Mouse (Mus musculus): ENCODE data around the gene Hspb1. TPM values are rescaled to one million over a fixed set of nuclear protein-coding genes. Genes with fewer than 3 reads are reported as not detected.

The Hspb1 gene
- total and polyA plus RNA-seq, 3 experiments = 1.1 to 3.6 (median 2.6) TPM

GRCm38 (mm10) chr5:135935176-135935523, 47.4 kb downstream of the Hspb1 start:
- Histone ChIP-seq H3K27me3 (replicated peaks) (no peaks in the 10 kb centered on the region), H3K9me3 (replicated peaks; ENCODE audit: low read length) (no peaks in the 10 kb centered on the region), H3K79me2 (replicated peaks; ENCODE audit: control insufficient read depth, extremely low read depth, insufficient read depth, poor library complexity, severe bottlenecking) (peaks cover 40% of the 10 kb centered on the region), H3K4me2 (ENCODE audit: insufficient read depth, low read depth, poor library complexity, severe bottlenecking) (peak overlapping the region; percentile 35), H3K36me3 (replicated peaks in 1 of 2; ENCODE audit: control insufficient read depth in 1 of 2, insufficient read depth in 1 of 2, low read length in 1 of 2) (peaks cover 14 to 23% of the 10 kb centered on the region in 2 experiments), H3K4me3 (replicated peaks in 1 of 3; ENCODE audit: low read depth in 2 of 3, low read length in 2 of 3, poor library complexity in 1 of 3) (peak overlapping the region; percentile 27 to 98 (median 59)), H3K27ac (ENCODE audit: insufficient read depth, low read depth) (peak overlapping the region; percentile 75), H3K9ac (ENCODE audit: insufficient read depth, low read depth) (peak overlapping the region; percentile 63), H3K4me1 (ENCODE audit: control insufficient read depth in 1 of 2, insufficient read depth in 2 of 2) (peaks cover 3 to 32% of the 10 kb centered on the region in 2 experiments; a peak in 2 of 4 replicates)
- in situ Hi-C loops (cut with MboI; ENCODE audit: low pct_ligation_motif_present, low pct_unique_long_range_greater_than_20kb, low sequenced_read_pairs) (no loop called here), dilution Hi-C loops (cut with MboI; ENCODE audit: extremely low pct_ligation_motif_present, extremely low pct_unique_long_range_greater_than_20kb, low sequenced_read_pairs) (no loop called here)
- no peak for TF ChIP-seq BHLHE40 (IDR thresholded peaks at IDR 0.05; ENCODE audit: low read depth, low read length)
- TF ChIP-seq TBP (conservative IDR thresholded peaks at IDR 0.05; ENCODE audit: low read depth, low read length) = 0 out of 2 replicates have a peak, but pooled peaks have one; percentile 57
- DNase-seq (ENCODE audit: extremely low read depth) = peak; percentile 66

GRCm38 (mm10) chr5:135935641-135936190, 48.0 kb downstream of the Hspb1 start:
- in situ Hi-C loops (cut with MboI; ENCODE audit: low pct_ligation_motif_present, low pct_unique_long_range_greater_than_20kb, low sequenced_read_pairs) (no loop called here), dilution Hi-C loops (cut with MboI; ENCODE audit: extremely low pct_ligation_motif_present, extremely low pct_unique_long_range_greater_than_20kb, low sequenced_read_pairs) (no loop called here)
- Histone ChIP-seq H3K4me1 (ENCODE audit: control insufficient read depth in 1 of 2, insufficient read depth in 2 of 2) (peaks cover 3 to 27% of the 10 kb centered on the region in 2 experiments; a peak in 2 of 4 replicates), H3K9me3 (replicated peaks; ENCODE audit: low read length) (no peaks in the 10 kb centered on the region), H3K4me3 (replicated peaks in 1 of 3; ENCODE audit: low read depth in 2 of 3, low read length in 2 of 3, poor library complexity in 1 of 3) (peak overlapping the region in 2 of 3 experiments; percentile 59 to 98), H3K27ac (ENCODE audit: insufficient read depth, low read depth) (peak overlapping the region; percentile 75; the same call in 1 of the 2 replicates), H3K4me2 (ENCODE audit: insufficient read depth, low read depth, poor library complexity, severe bottlenecking) (peak overlapping the region; percentile 35; the same call in 1 of the 2 replicates), H3K9ac (ENCODE audit: insufficient read depth, low read depth) (peak overlapping the region; percentile 63), H3K27me3 (replicated peaks) (no peaks in the 10 kb centered on the region), H3K79me2 (replicated peaks; ENCODE audit: control insufficient read depth, extremely low read depth, insufficient read depth, poor library complexity, severe bottlenecking) (peaks cover 35% of the 10 kb centered on the region), H3K36me3 (replicated peaks in 1 of 2; ENCODE audit: control insufficient read depth in 1 of 2, insufficient read depth in 1 of 2, low read length in 1 of 2) (peaks cover 9 to 17% of the 10 kb centered on the region in 2 experiments)
- 0 out of 2 replicates have a peak, but pooled peaks have one; percentile 6 for TF ChIP-seq ZMIZ1 (IDR thresholded peaks at IDR 0.05; ENCODE audit: low read depth, low read length)
- TF ChIP-seq IRF4 (IDR thresholded peaks at IDR 0.05; ENCODE audit: low read depth, low read length) = no peak
- peak; percentile 74 for TF ChIP-seq ZNF384 (IDR thresholded peaks at IDR 0.05; ENCODE audit: low read depth, low read length)
- TF ChIP-seq NRF1 (IDR thresholded peaks at IDR 0.05; ENCODE audit: low read depth, low read length) = no peak
- TF ChIP-seq CTCF (conservative IDR thresholded peaks at IDR 0.05 in 1 of 2, IDR thresholded peaks at IDR 0.05 in 1 of 2; ENCODE audit: low read depth in 2 of 2, low read length in 2 of 2) = no peak
- DNase-seq (ENCODE audit: extremely low read depth) = no peak

Other genes starting within 250 kb of the Hspb1 start
- gene Por, start 217.9 kb upstream of the Hspb1 start, total RNA-seq (2012; rRNA removed) = 40.2 and 41.2 TPM in 2 replicates
- 16.3 and 17.3 TPM in 2 replicates for gene Por, start 217.9 kb upstream of the Hspb1 start, total RNA-seq (2014; rRNA removed)
- gene Por, start 217.9 kb upstream of the Hspb1 start, polyA plus RNA-seq (2012; ENCODE audit: insufficient read length, low read depth) = 54.3 and 56.8 TPM in 2 replicates
- 21.4 and 22.2 TPM in 2 replicates for gene Tmem120a, start 143.5 kb upstream of the Hspb1 start, total RNA-seq (2012; rRNA removed)
- gene Tmem120a, start 143.5 kb upstream of the Hspb1 start, total RNA-seq (2014; rRNA removed) = 9.1 and 12.0 TPM in 2 replicates
- 27.1 and 27.7 TPM in 2 replicates for gene Tmem120a, start 143.5 kb upstream of the Hspb1 start, polyA plus RNA-seq (2012; ENCODE audit: insufficient read length, low read depth)
- not detected in 2 replicates for gene Styxl1, start 109.5 kb upstream of the Hspb1 start, total RNA-seq (2012; rRNA removed)
- gene Styxl1, start 109.5 kb upstream of the Hspb1 start, total RNA-seq (2014; rRNA removed) = not detected in 2 replicates
- gene Styxl1, start 109.5 kb upstream of the Hspb1 start, polyA plus RNA-seq (2012; ENCODE audit: insufficient read length, low read depth) = not detected in 2 replicates
- 152 and 163 TPM in 2 replicates for gene Mdh2, start 109.4 kb upstream of the Hspb1 start, total RNA-seq (2012; rRNA removed)
- 119 and 133 TPM in 2 replicates for gene Mdh2, start 109.4 kb upstream of the Hspb1 start, total RNA-seq (2014; rRNA removed)
- gene Mdh2, start 109.4 kb upstream of the Hspb1 start, polyA plus RNA-seq (2012; ENCODE audit: insufficient read length, low read depth) = 489 and 569 TPM in 2 replicates
- not detected in 2 replicates for gene Srrm3, start 81.0 kb upstream of the Hspb1 start, total RNA-seq (2012; rRNA removed)
- gene Srrm3, start 81.0 kb upstream of the Hspb1 start, total RNA-seq (2014; rRNA removed) = not detected in 2 replicates
- gene Srrm3, start 81.0 kb upstream of the Hspb1 start, polyA plus RNA-seq (2012; ENCODE audit: insufficient read length, low read depth) = not detected in 2 replicates
- 77.3 and 89.2 TPM in 2 replicates for gene Ywhag, start 46.7 kb downstream of the Hspb1 start, total RNA-seq (2012; rRNA removed)
- 46.4 and 55.3 TPM in 2 replicates for gene Ywhag, start 46.7 kb downstream of the Hspb1 start, total RNA-seq (2014; rRNA removed)
- 233 and 239 TPM in 2 replicates for gene Ywhag, start 46.7 kb downstream of the Hspb1 start, polyA plus RNA-seq (2012; ENCODE audit: insufficient read length, low read depth)
- gene Ssc4d, start 86.6 kb downstream of the Hspb1 start, total RNA-seq (2012; rRNA removed) = 1.7 and 2.0 TPM in 2 replicates
- 1.8 and 2.9 TPM in 2 replicates for gene Ssc4d, start 86.6 kb downstream of the Hspb1 start, total RNA-seq (2014; rRNA removed)
- 1.8 and 1.9 TPM in 2 replicates for gene Ssc4d, start 86.6 kb downstream of the Hspb1 start, polyA plus RNA-seq (2012; ENCODE audit: insufficient read length, low read depth)
- gene Zp3, start 92.2 kb downstream of the Hspb1 start, total RNA-seq (2012; rRNA removed) = 0.13 TPM in 1 of 2 replicates, not detected in the other
- not detected in 2 replicates for gene Zp3, start 92.2 kb downstream of the Hspb1 start, total RNA-seq (2014; rRNA removed)
- gene Zp3, start 92.2 kb downstream of the Hspb1 start, polyA plus RNA-seq (2012; ENCODE audit: insufficient read length, low read depth) = not detected in 2 replicates
- gene Dtx2, start 106.9 kb downstream of the Hspb1 start, total RNA-seq (2012; rRNA removed) = 20.4 and 22.0 TPM in 2 replicates
- gene Dtx2, start 106.9 kb downstream of the Hspb1 start, total RNA-seq (2014; rRNA removed) = 14.0 and 16.0 TPM in 2 replicates
- gene Dtx2, start 106.9 kb downstream of the Hspb1 start, polyA plus RNA-seq (2012; ENCODE audit: insufficient read length, low read depth) = 35.1 and 43.7 TPM in 2 replicates
- not detected in 2 replicates for gene Upk3b, start 150.6 kb downstream of the Hspb1 start, total RNA-seq (2012; rRNA removed)
- not detected in 2 replicates for gene Upk3b, start 150.6 kb downstream of the Hspb1 start, total RNA-seq (2014; rRNA removed)
- 0.09 TPM in 1 of 2 replicates, not detected in the other for gene Upk3b, start 150.6 kb downstream of the Hspb1 start, polyA plus RNA-seq (2012; ENCODE audit: insufficient read length, low read depth)
- gene Upk3bl, start 166.6 kb downstream of the Hspb1 start, total RNA-seq (2012; rRNA removed) = not detected in 2 replicates
- gene Upk3bl, start 166.6 kb downstream of the Hspb1 start, total RNA-seq (2014; rRNA removed) = not detected in 2 replicates
- gene Upk3bl, start 166.6 kb downstream of the Hspb1 start, polyA plus RNA-seq (2012; ENCODE audit: insufficient read length, low read depth) = not detected in 2 replicates
- gene Rasa4, start 196.0 kb downstream of the Hspb1 start, total RNA-seq (2012; rRNA removed) = 0.29 and 1.3 TPM in 2 replicates
- gene Rasa4, start 196.0 kb downstream of the Hspb1 start, total RNA-seq (2014; rRNA removed) = 0.07 and 0.28 TPM in 2 replicates
- 0.11 and 0.16 TPM in 2 replicates for gene Rasa4, start 196.0 kb downstream of the Hspb1 start, polyA plus RNA-seq (2012; ENCODE audit: insufficient read length, low read depth)
- 137 and 186 TPM in 2 replicates for gene Polr2j, start 228.7 kb downstream of the Hspb1 start, total RNA-seq (2012; rRNA removed)
- gene Polr2j, start 228.7 kb downstream of the Hspb1 start, total RNA-seq (2014; rRNA removed) = 160 and 178 TPM in 2 replicates
- gene Polr2j, start 228.7 kb downstream of the Hspb1 start, polyA plus RNA-seq (2012; ENCODE audit: insufficient read length, low read depth) = 117 and 121 TPM in 2 replicates
- gene Lrwd1, start 248.2 kb downstream of the Hspb1 start, total RNA-seq (2012; rRNA removed) = 58.9 and 62.1 TPM in 2 replicates
- gene Lrwd1, start 248.2 kb downstream of the Hspb1 start, total RNA-seq (2014; rRNA removed) = 49.6 and 54.3 TPM in 2 replicates
- gene Lrwd1, start 248.2 kb downstream of the Hspb1 start, polyA plus RNA-seq (2012; ENCODE audit: insufficient read length, low read depth) = 52.2 and 65.9 TPM in 2 replicates
- 12.9 and 15.7 TPM in 2 replicates for gene Alkbh4, start 248.2 kb downstream of the Hspb1 start, total RNA-seq (2012; rRNA removed)
- gene Alkbh4, start 248.2 kb downstream of the Hspb1 start, total RNA-seq (2014; rRNA removed) = 10.2 and 12.2 TPM in 2 replicates
- 12.0 and 15.9 TPM in 2 replicates for gene Alkbh4, start 248.2 kb downstream of the Hspb1 start, polyA plus RNA-seq (2012; ENCODE audit: insufficient read length, low read depth)

Measured in CH12.LX (cell line).